In the genomic region with DNA sequence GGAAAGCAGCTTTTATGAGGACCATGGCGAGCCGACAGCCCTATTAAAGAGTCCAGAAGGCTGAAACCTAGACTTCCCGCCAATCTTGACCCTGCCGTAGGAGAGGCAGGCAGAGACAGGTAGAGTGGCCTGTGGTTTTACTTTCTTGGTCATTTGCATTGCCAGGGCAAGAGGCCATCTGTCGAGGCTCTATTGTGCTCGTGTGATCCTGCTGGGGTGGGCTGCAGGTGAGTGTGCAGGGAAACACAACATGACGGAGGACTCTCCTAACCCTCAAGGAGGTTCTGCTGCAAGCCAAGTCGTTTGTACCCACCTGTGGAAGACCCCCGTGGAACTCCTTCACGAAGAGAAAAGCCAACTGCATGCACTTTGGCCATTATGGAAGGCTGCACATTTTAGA, we compare ENCODE assay signal across 19 mouse cellular contexts. TPM values are rescaled to one million over a fixed set of nuclear protein-coding genes. Genes with fewer than 3 reads are reported as not detected.
DNase-seq lines count a peak whose midpoint lies in the region; ATAC-seq and TF ChIP-seq lines count a peak whose summit lies in the region.
"Had no signal": no experiment of that assay in that cellular context is flagged by ENCODE, and none has a peak within 500 bp of the region (broad histone marks: within the 10 kb centered on the region; RNA-seq: fewer than 3 reads in every experiment).

No protein-coding gene starts in this region.

- no peak for TF ChIP-seq CTCF in forebrain, postnatal 0 days (IDR thresholded peaks at IDR 0.05; ENCODE audit: low read depth)

- intact Hi-C loops in heart, postnatal 14 days (cut with DNase I) = no loop called here
- intact Hi-C loops in left cerebral cortex, postnatal 10 days (cut with DNase I) = no loop called here

- H3K4me2 ChIP-seq in forebrain, embryonic 15.5 days (replicated peaks) = no peak overlapping the region
- no peak overlapping the region for H3K4me2 ChIP-seq in forebrain, postnatal 0 days (ENCODE audit: low read depth)
- peak overlapping the region; percentile 16; the same call in 1 of the 2 replicates for H3K4me2 ChIP-seq in heart, embryonic 15.5 days
- peak overlapping the region; percentile 16; the same call in 1 of the 2 replicates for H3K4me2 ChIP-seq in lung, embryonic 15.5 days
- H3K4me2 ChIP-seq in limb, embryonic 12.5 days = no peak overlapping the region
- H3K4me2 ChIP-seq: embryonic facial prominence, embryonic 13.5 days had no signal

- peak; percentile 13; the same call in 1 of the 2 replicates for ATAC-seq in forebrain, embryonic 15.5 days (replicated peaks)
- no peak for ATAC-seq in forebrain, postnatal 0 days
- no peak for ATAC-seq in heart, embryonic 15.5 days (replicated peaks; ENCODE audit: insufficient number of reproducible peaks, insufficient read depth, low FRiP score, low read depth)
- ATAC-seq in lung, embryonic 15.5 days (ENCODE audit: borderline replicate concordance, extremely low read depth, low FRiP score, low TSS enrichment) = no peak
- peak; percentile 48; the same call in 1 of the 2 replicates for ATAC-seq in limb, embryonic 12.5 days (ENCODE audit: insufficient number of reproducible peaks, insufficient read depth, low FRiP score, low TSS enrichment, low read depth)

- WGBS in forebrain, embryonic 15.5 days = 65% methylated on average over 10 of the region's 10 CpGs
- 57% methylated on average over 10 of the region's 10 CpGs for WGBS in forebrain, postnatal 0 days
- WGBS in heart, embryonic 15.5 days = 48% methylated on average over 10 of the region's 10 CpGs
- WGBS in lung, embryonic 15.5 days = 42% methylated on average over 10 of the region's 10 CpGs
- 30% methylated on average over 10 of the region's 10 CpGs for WGBS in limb, embryonic 12.5 days

- no peak overlapping the region for H3K9ac ChIP-seq in forebrain, embryonic 15.5 days (replicated peaks)
- H3K9ac ChIP-seq in forebrain, postnatal 0 days = no peak overlapping the region
- H3K9ac ChIP-seq in heart, embryonic 15.5 days = no peak overlapping the region
- no peak overlapping the region for H3K9ac ChIP-seq in lung, embryonic 15.5 days
- no peak overlapping the region for H3K9ac ChIP-seq in limb, embryonic 12.5 days (replicated peaks)
- H3K9ac ChIP-seq: embryonic facial prominence, embryonic 13.5 days; liver, embryonic 14.5 days had no signal

- H3K9me3 ChIP-seq in forebrain, embryonic 15.5 days = no peaks in the 10 kb centered on the region
- no peaks in the 10 kb centered on the region for H3K9me3 ChIP-seq in forebrain, postnatal 0 days (ENCODE audit: low read length)
- no peaks in the 10 kb centered on the region for H3K9me3 ChIP-seq in heart, embryonic 15.5 days (replicated peaks)
- no peaks in the 10 kb centered on the region for H3K9me3 ChIP-seq in lung, embryonic 15.5 days
- no peaks in the 10 kb centered on the region for H3K9me3 ChIP-seq in limb, embryonic 12.5 days
- H3K9me3 ChIP-seq: embryonic facial prominence, embryonic 13.5 days had no signal

- H3K27ac ChIP-seq in forebrain, embryonic 15.5 days (replicated peaks) = no peak overlapping the region; the same call in 1 of the 2 replicates
- no peak overlapping the region for H3K27ac ChIP-seq in forebrain, postnatal 0 days (ENCODE audit: low read depth, low read length)
- H3K27ac ChIP-seq in heart, embryonic 15.5 days = peak overlapping the region; percentile 63
- H3K27ac ChIP-seq in lung, embryonic 15.5 days = peak overlapping the region; percentile 80
- peak overlapping the region; percentile 84 for H3K27ac ChIP-seq in limb, embryonic 12.5 days
- H3K27ac ChIP-seq: embryonic facial prominence, embryonic 13.5 days; left cerebral cortex, adult 2 months; liver, embryonic 14.5 days had no signal

- H3K4me1 ChIP-seq in forebrain, embryonic 15.5 days = 0 out of 2 replicates have a peak, but pooled peaks cover 4% of the 10 kb centered on the region
- H3K4me1 ChIP-seq in forebrain, postnatal 0 days (ENCODE audit: insufficient read depth) = no peaks in the 10 kb centered on the region
- peaks cover 19% of the 10 kb centered on the region for H3K4me1 ChIP-seq in heart, embryonic 15.5 days (replicated peaks)
- peaks cover 15% of the 10 kb centered on the region for H3K4me1 ChIP-seq in lung, embryonic 15.5 days
- H3K4me1 ChIP-seq in limb, embryonic 12.5 days (replicated peaks) = peaks cover 17% of the 10 kb centered on the region

- H3K36me3 ChIP-seq in forebrain, embryonic 15.5 days = no peaks in the 10 kb centered on the region
- no peaks in the 10 kb centered on the region for H3K36me3 ChIP-seq in forebrain, postnatal 0 days (ENCODE audit: insufficient read depth)
- no peaks in the 10 kb centered on the region for H3K36me3 ChIP-seq in heart, embryonic 15.5 days
- H3K36me3 ChIP-seq in lung, embryonic 15.5 days = no peaks in the 10 kb centered on the region
- H3K36me3 ChIP-seq in limb, embryonic 12.5 days = no peaks in the 10 kb centered on the region
- H3K36me3 ChIP-seq: embryonic facial prominence, embryonic 13.5 days had no signal

- no peak overlapping the region for H3K4me3 ChIP-seq in forebrain, embryonic 15.5 days
- H3K4me3 ChIP-seq in forebrain, postnatal 0 days (ENCODE audit: low read depth, low read length) = no peak overlapping the region
- no peak overlapping the region for H3K4me3 ChIP-seq in heart, embryonic 15.5 days
- no peak overlapping the region for H3K4me3 ChIP-seq in lung, embryonic 15.5 days
- H3K4me3 ChIP-seq in limb, embryonic 12.5 days (replicated peaks) = no peak overlapping the region
- H3K4me3 ChIP-seq: embryonic facial prominence, embryonic 13.5 days; left cerebral cortex, adult 2 months had no signal

- no peaks in the 10 kb centered on the region for H3K27me3 ChIP-seq in forebrain, embryonic 15.5 days
- H3K27me3 ChIP-seq in forebrain, postnatal 0 days (ENCODE audit: insufficient read depth, low read length) = no peaks in the 10 kb centered on the region
- no peaks in the 10 kb centered on the region for H3K27me3 ChIP-seq in heart, embryonic 15.5 days
- no peaks in the 10 kb centered on the region for H3K27me3 ChIP-seq in lung, embryonic 15.5 days
- H3K27me3 ChIP-seq in limb, embryonic 12.5 days = no peaks in the 10 kb centered on the region
- H3K27me3 ChIP-seq: embryonic facial prominence, embryonic 13.5 days had no signal

- no peak for DNase-seq in forebrain, postnatal 0 days
- no peak for DNase-seq in heart, postnatal 14 days
- DNase-seq in lung, postnatal 10 days = no peak
- DNase-seq in left cerebral cortex, postnatal 10 days (ENCODE audit: extremely low spot score in 1 of 2, low spot score in 2 of 2) = no peak
- DNase-seq: cerebellum, adult 11 months; kidney, postnatal 36 days; thymus, adult 2 months had no signal

RNA-seq across cellular contexts. Expression of gene Klhl42, which starts 54.6 kb away (rescaled TPM):
- polyA plus RNA-seq in forebrain, embryonic 15.5 days (2015; fragmentation: Nextera tagmentation; extraction: Ambion mirVana) = 6.0 and 6.4 TPM in 2 replicates
- total RNA-seq in forebrain, postnatal 0 days (2014; rRNA removed) = 23.9 and 27.8 TPM in 2 replicates
- polyA plus RNA-seq in forebrain, postnatal 0 days (2015; fragmentation: Nextera tagmentation; extraction: Ambion mirVana) = 4.7 and 6.0 TPM in 2 replicates
- polyA plus RNA-seq in heart, embryonic 15.5 days (2015; fragmentation: Nextera tagmentation; extraction: Ambion mirVana) = 3.5 and 5.5 TPM in 2 replicates
- total RNA-seq in heart, postnatal 14 days (2021) = 1 to 10 TPM; 8.2 to 8.7 TPM
- polyA plus RNA-seq in lung, embryonic 15.5 days (2015; fragmentation: Nextera tagmentation; extraction: Ambion mirVana) = 8.4 and 8.9 TPM in 2 replicates
- polyA plus RNA-seq in limb, embryonic 12.5 days (2016; fragmentation: Nextera tagmentation; extraction: Ambion mirVana) = 9.3 and 9.6 TPM in 2 replicates
- total RNA-seq in left cerebral cortex, postnatal 10 days (2021) = 10 to 100 TPM; 25.2 to 25.8 TPM

RNA-seq across cellular contexts. Expression of gene Mansc4, which starts 58.9 kb away (rescaled TPM):
- polyA plus RNA-seq in forebrain, embryonic 15.5 days (2015; fragmentation: Nextera tagmentation; extraction: Ambion mirVana) = 0.72 and 1.7 TPM in 2 replicates
- 1.0 and 1.6 TPM in 2 replicates for total RNA-seq in forebrain, postnatal 0 days (2014; rRNA removed)
- 0.79 and 1.6 TPM in 2 replicates for polyA plus RNA-seq in forebrain, postnatal 0 days (2015; fragmentation: Nextera tagmentation; extraction: Ambion mirVana)
- polyA plus RNA-seq in heart, embryonic 15.5 days (2015; fragmentation: Nextera tagmentation; extraction: Ambion mirVana) = 0.53 and 1.3 TPM in 2 replicates
- not detected for total RNA-seq in heart, postnatal 14 days (2021)
- 6.9 and 8.4 TPM in 2 replicates for polyA plus RNA-seq in lung, embryonic 15.5 days (2015; fragmentation: Nextera tagmentation; extraction: Ambion mirVana)
- polyA plus RNA-seq in limb, embryonic 12.5 days (2016; fragmentation: Nextera tagmentation; extraction: Ambion mirVana) = 2.5 and 2.6 TPM in 2 replicates
- under 1 TPM; 0.41 to 0.45 TPM for total RNA-seq in left cerebral cortex, postnatal 10 days (2021)
- total RNA-seq: adrenal gland, postnatal 25 days; gastrocnemius, postnatal 10 days; hematopoietic stem cell, adult 5-6 weeks; left cerebral cortex, adult 2 months; megakaryocyte-erythroid progenitor cell, adult 5-6 weeks; monocyte, adult 5-6 weeks had no signal
- polyA plus RNA-seq: liver, embryonic 14.5 days had no signal

Comparison
In these comparisons a context has a peak if more than half of its experiments do, and no peak if none do; other contexts are left out.
1. ATAC-seq: peak in forebrain, embryonic 15.5 days (single experiment) and limb, embryonic 12.5 days (single experiment); none in forebrain, postnatal 0 days (single experiment), heart, embryonic 15.5 days (single experiment) and lung, embryonic 15.5 days (single experiment).
2. H3K27ac ChIP-seq: peak in heart, embryonic 15.5 days (single experiment), lung, embryonic 15.5 days (single experiment) and limb, embryonic 12.5 days (single experiment); none in forebrain, embryonic 15.5 days (single experiment) and forebrain, postnatal 0 days (single experiment).
3. H3K4me2 ChIP-seq: peak in heart, embryonic 15.5 days (single experiment) and lung, embryonic 15.5 days (single experiment); none in forebrain, embryonic 15.5 days (single experiment), forebrain, postnatal 0 days (single experiment) and limb, embryonic 12.5 days (single experiment).